14 mouse cellular contexts compared by ENCODE assay signal in the genomic region with DNA sequence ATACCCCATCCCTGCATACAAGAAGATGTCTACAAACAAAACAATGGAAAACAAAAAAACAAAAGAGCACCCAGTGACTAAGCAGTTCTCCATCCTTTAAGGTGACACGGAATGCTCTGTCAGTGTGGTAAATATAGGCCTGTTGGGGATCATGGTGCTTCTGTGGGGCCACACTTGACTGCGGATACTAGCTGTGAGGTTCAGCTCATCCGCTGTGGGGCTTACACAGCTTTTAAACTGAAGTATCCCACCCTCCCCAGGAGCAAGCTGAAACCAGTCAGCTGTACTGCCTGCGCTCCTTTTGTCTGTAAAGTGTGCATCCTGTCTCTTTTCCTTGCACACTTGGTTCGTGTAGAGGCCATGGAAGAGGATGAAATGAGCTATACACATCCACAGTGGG.
"Had no signal": no experiment of that assay in that cellular context is flagged by ENCODE, and none has a peak within 500 bp of the region (broad histone marks: within the 10 kb centered on the region; RNA-seq: fewer than 3 reads in every experiment).

No protein-coding gene starts in this region.

- H3K36me3 ChIP-seq: limb, embryonic 15.5 days; lung, embryonic 15.5 days had no signal

- H3K4me2 ChIP-seq: liver, embryonic 11.5 days; lung, embryonic 15.5 days had no signal

- H3K27ac ChIP-seq: kidney, postnatal 0 days; layer of hippocampus, adult 2 months; limb, embryonic 15.5 days; liver, embryonic 14.5 days; lung, embryonic 15.5 days; macrophage had no signal

- H3K4me3 ChIP-seq: layer of hippocampus, adult 2 months; limb, embryonic 15.5 days; lung, embryonic 15.5 days had no signal

- ATAC-seq: intestine, postnatal 0 days; liver, postnatal 0 days had no signal

- H3K9ac ChIP-seq: limb, embryonic 15.5 days; liver, embryonic 14.5 days; liver, postnatal 0 days; lung, embryonic 15.5 days had no signal

- DNase-seq: kidney, adult 2 months; kidney, postnatal 25 days; layer of hippocampus, adult 9-11 months; liver, postnatal 0 days; lung, postnatal 10 days; midbrain, embryonic 14.5 days had no signal

- H3K27me3 ChIP-seq: limb, embryonic 15.5 days; lung, embryonic 15.5 days had no signal

- H3K9me3 ChIP-seq: limb, embryonic 15.5 days; lung, embryonic 15.5 days had no signal
